10 mouse cellular contexts compared by ENCODE assay signal in genomic region chr8:47742992-47743391, GRCm38 (mm10). TPM values are rescaled to one million over a fixed set of nuclear protein-coding genes. Genes with fewer than 3 reads are reported as not detected.
DNase-seq lines count a peak whose midpoint lies in the region; ATAC-seq lines count a peak whose summit lies in the region.
"Had no signal": no experiment of that assay in that cellular context is flagged by ENCODE, and none has a peak within 500 bp of the region (broad histone marks: within the 10 kb centered on the region; RNA-seq: fewer than 3 reads in every experiment).

No protein-coding gene starts in this region.

- H3K36me3 ChIP-seq in heart, embryonic 10.5 days, result no peaks in the 10 kb centered on the region
- H3K36me3 ChIP-seq in lung, embryonic 15.5 days, result no peaks in the 10 kb centered on the region
- H3K36me3 ChIP-seq in limb, embryonic 10.5 days, result no peaks in the 10 kb centered on the region
- no peaks in the 10 kb centered on the region for H3K36me3 ChIP-seq in neural tube, embryonic 15.5 days

- 27% methylated on average over 8 of the region's 8 CpGs for WGBS in heart, embryonic 10.5 days
- 23% methylated on average over 8 of the region's 8 CpGs for WGBS in lung, embryonic 15.5 days
- WGBS in limb, embryonic 10.5 days, result 41% methylated on average over 8 of the region's 8 CpGs
- 40% methylated on average over 8 of the region's 8 CpGs for WGBS in neural tube, embryonic 15.5 days

- H3K4me1 ChIP-seq in heart, embryonic 10.5 days, result no peaks in the 10 kb centered on the region; the same call in 1 of the 2 replicates
- no peaks in the 10 kb centered on the region for H3K4me1 ChIP-seq in lung, embryonic 15.5 days
- H3K4me1 ChIP-seq in limb, embryonic 10.5 days, result peaks cover 13% of the 10 kb centered on the region
- peaks cover 15% of the 10 kb centered on the region for H3K4me1 ChIP-seq in neural tube, embryonic 15.5 days

- peaks cover 13% of the 10 kb centered on the region; the same call in 1 of the 2 replicates for H3K27me3 ChIP-seq in heart, embryonic 10.5 days (ENCODE audit: insufficient read depth, poor library complexity, severe bottlenecking)
- H3K27me3 ChIP-seq in lung, embryonic 15.5 days, result no peaks in the 10 kb centered on the region
- peaks cover 17% of the 10 kb centered on the region; the same call in 1 of the 2 replicates for H3K27me3 ChIP-seq in limb, embryonic 10.5 days (ENCODE audit: low read depth, poor library complexity, severe bottlenecking)
- H3K27me3 ChIP-seq in neural tube, embryonic 15.5 days (replicated peaks), result no peaks in the 10 kb centered on the region

- no peak for DNase-seq in heart, embryonic 10.5 days (ENCODE audit: low spot score)
- DNase-seq in heart, adult 11 months, result no peak
- DNase-seq in lung, postnatal 4 days, result no peak
- no peak for DNase-seq in limb, embryonic 10.5 days (ENCODE audit: low spot score)
- no peak for DNase-seq in layer of hippocampus, postnatal 14 days (ENCODE audit: low spot score in 2 of 2)
- DNase-seq in urinary bladder, postnatal 25 days (ENCODE audit: low spot score), result no peak

- H3K9ac ChIP-seq in lung, embryonic 15.5 days, result no peak overlapping the region
- no peak overlapping the region for H3K9ac ChIP-seq in neural tube, embryonic 15.5 days (replicated peaks)

- ATAC-seq in lung, embryonic 15.5 days (ENCODE audit: borderline replicate concordance, extremely low read depth, low FRiP score, low TSS enrichment), result no peak
- no peak for ATAC-seq in neural tube, embryonic 15.5 days (ENCODE audit: low FRiP score)

- H3K9me3 ChIP-seq in heart, embryonic 10.5 days, result no peaks in the 10 kb centered on the region
- H3K9me3 ChIP-seq in lung, embryonic 15.5 days, result no peaks in the 10 kb centered on the region
- H3K9me3 ChIP-seq in limb, embryonic 10.5 days (replicated peaks), result no peaks in the 10 kb centered on the region
- no peaks in the 10 kb centered on the region for H3K9me3 ChIP-seq in neural tube, embryonic 15.5 days (replicated peaks)

- no peak overlapping the region for H3K4me3 ChIP-seq in heart, embryonic 10.5 days
- H3K4me3 ChIP-seq in lung, embryonic 15.5 days, result no peak overlapping the region
- H3K4me3 ChIP-seq in limb, embryonic 10.5 days, result 0 out of 2 replicates have a peak overlapping the region, but pooled peaks have one; percentile 2
- H3K4me3 ChIP-seq in neural tube, embryonic 15.5 days (replicated peaks), result no peak overlapping the region
- H3K4me3 ChIP-seq: layer of hippocampus, adult 2 months had no signal

- H3K27ac ChIP-seq in heart, embryonic 10.5 days, result peak overlapping the region; percentile 22; the same call in 1 of the 2 replicates
- H3K27ac ChIP-seq in lung, embryonic 15.5 days, result no peak overlapping the region
- peak overlapping the region; percentile 64 for H3K27ac ChIP-seq in limb, embryonic 10.5 days
- no peak overlapping the region for H3K27ac ChIP-seq in neural tube, embryonic 15.5 days (replicated peaks)
- H3K27ac ChIP-seq: layer of hippocampus, adult 2 months had no signal

- peak overlapping the region; percentile 39 for H3K4me2 ChIP-seq in lung, embryonic 15.5 days
- H3K4me2 ChIP-seq in neural tube, embryonic 15.5 days, result peak overlapping the region; percentile 44
- H3K4me2 ChIP-seq: liver, embryonic 11.5 days had no signal

RNA-seq across cellular contexts. Expression of gene Cdkn2aip, which starts 29.3 kb away (rescaled TPM):
- 17.3 and 18.4 TPM in 2 replicates for polyA plus RNA-seq in heart, embryonic 10.5 days (2016; fragmentation: Nextera tagmentation; extraction: Ambion mirVana)
- 25.0 and 25.1 TPM in 2 replicates for polyA plus RNA-seq in lung, embryonic 15.5 days (2015; fragmentation: Nextera tagmentation; extraction: Ambion mirVana)
- polyA plus RNA-seq in limb, embryonic 10.5 days (2016; fragmentation: Nextera tagmentation; extraction: Ambion mirVana), result 31.5 and 33.6 TPM in 2 replicates
- 26.9 and 27.4 TPM in 2 replicates for polyA plus RNA-seq in neural tube, embryonic 15.5 days (2015; fragmentation: Nextera tagmentation; extraction: Ambion mirVana)
- 10 to 100 TPM; 12.8 to 13.6 TPM for total RNA-seq in layer of hippocampus, postnatal 14 days (2021)

Comparison
In these comparisons a context has a peak if more than half of its experiments do, and no peak if none do; other contexts are left out.
1. H3K27ac ChIP-seq: peak in heart, embryonic 10.5 days (single experiment) and limb, embryonic 10.5 days (single experiment); none in lung, embryonic 15.5 days (single experiment) and neural tube, embryonic 15.5 days (single experiment).